Mouse (Mus musculus): ENCODE measurements around the gene Aldh4a1. TPM values are rescaled to one million over a fixed set of nuclear protein-coding genes. Genes with fewer than 3 reads are reported as not detected.

Aldh4a1 gene
- polyA plus RNA-seq (2012; ENCODE audit: low replicate concordance), result 17.7 and 24.3 TPM in 2 replicates

DNA sequence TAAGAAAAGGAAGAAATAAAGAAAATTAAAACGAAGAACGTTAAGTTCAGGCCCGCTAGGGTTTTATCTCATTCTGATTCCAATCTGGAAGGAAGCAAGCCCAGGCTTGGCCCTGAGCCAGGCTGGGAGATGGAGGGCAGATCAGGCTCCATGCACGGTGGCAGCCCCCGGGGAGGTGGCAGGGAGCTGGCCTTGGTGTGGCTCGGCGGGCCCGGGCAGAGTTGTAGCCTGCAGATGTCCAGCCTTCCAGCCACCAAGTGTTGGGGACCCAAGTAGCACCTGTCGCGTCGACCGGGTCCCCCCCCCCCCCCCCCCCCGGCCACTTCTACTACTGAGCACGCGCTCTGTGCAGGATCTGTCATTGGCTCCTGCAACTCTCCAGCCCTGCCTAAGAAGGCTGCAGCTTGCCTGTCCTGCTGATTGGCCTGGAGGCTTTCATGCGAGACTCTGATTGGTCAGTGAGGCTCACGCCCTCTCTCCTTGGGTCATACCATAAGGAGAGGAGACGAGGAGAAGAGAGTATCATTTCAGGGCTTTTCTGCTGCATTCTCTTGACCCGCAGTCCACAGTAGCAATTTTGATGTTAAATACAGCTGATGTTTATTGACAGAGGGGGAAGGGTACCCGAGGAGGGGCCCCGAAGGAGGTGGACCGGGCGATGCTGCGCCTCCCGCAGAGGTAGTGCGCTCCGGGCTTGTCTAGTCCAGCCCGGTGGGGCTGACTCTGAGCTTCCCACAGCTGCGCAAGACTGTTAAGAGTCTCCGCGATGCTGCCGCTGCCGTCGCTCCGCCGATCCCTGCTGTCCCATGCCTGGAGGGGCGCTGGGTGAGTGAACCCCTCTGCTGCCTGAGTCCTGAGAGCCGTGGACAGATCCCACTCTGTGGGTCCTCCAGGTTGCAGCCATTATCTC lies at the start of gene Aldh4a1:
Aldh4a1 (plus strand) TSS at position 494 of the 910 bp plus-strand sequence.

DNA sequence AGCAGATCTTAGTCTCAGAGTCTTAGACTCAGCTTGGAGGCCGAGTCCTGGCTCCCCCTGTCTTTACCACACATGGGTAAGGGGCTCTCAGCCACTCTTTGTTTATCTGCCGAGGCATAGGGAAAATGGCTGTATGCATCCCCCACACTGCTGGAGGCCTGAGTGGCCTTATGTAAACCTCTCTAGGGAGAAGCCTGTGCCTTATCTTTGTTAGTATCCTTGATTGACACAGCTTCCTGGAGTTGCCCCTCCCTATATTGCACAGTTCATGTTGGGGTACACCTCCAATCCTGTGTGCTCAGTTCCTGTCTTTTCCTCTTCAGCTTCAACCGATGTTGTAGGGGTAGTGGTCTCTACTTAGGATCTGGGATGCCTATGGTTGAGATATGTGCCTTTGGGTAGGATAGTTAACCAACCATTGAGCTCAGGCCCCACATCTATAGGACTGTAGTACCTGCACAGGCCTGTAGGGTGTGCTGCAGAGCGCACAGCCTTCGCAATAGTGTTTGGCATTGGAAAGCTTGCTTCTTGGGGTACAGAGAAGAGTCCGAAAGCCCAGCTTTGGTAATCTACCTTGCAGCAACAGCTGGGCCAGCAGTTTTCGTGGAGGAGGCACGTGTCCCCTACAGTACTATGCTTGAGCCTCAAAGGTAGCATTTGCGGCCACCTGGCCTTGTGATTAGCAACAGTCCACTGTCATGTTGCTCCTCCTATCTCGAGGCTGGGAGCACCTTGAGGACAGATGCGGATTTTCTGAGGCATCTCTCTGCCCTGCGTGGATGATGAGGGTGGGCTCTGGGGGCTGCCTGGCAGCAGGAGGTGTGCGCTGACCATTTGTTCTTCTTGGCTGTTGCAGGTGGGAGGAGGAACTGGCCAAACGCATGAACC lies 20.1 kb upstream of the Aldh4a1 start, which contains the start of gene Gm21969:
Gm21969 (plus strand) TSS at position 830 of the 888 bp plus-strand sequence.

DNA sequence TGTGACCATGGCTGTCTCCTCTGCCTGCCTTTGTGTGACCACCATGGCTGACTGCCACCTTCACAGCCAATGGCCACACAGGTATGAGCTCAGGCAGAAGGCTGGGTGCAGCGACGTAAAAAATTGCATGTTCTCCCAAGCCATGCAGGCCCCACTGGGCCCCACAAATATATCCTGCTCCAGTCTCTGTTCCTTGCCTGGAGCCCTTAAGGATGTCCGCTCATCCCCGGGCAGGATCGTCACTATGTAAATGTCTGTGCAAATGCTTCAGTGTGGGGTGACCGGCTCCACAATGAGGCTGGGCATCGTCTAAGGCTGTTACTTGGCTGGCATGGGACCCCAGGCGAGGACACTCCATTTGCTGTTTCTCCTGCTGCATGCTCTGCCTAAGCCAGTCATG lies 30.6 kb downstream of the Aldh4a1 start, which contains the start of gene Tas1r2:
Tas1r2 (plus strand) TSS at position 301 of the 400 bp plus-strand sequence.

Other genes starting within 250 kb of the Aldh4a1 start
- gene Iffo2, start 92.3 kb upstream of the Aldh4a1 start, polyA plus RNA-seq (2012; ENCODE audit: low replicate concordance), result 1.1 and 1.4 TPM in 2 replicates
- not detected in 2 replicates for gene Gm21969, start 19.7 kb upstream of the Aldh4a1 start, polyA plus RNA-seq (2012; ENCODE audit: low replicate concordance)
- not detected in 2 replicates for gene Tas1r2, start 30.7 kb downstream of the Aldh4a1 start, polyA plus RNA-seq (2012; ENCODE audit: low replicate concordance)
- gene Pax7, start 210.7 kb downstream of the Aldh4a1 start, polyA plus RNA-seq (2012; ENCODE audit: low replicate concordance), result 0.07 TPM in 1 of 2 replicates, not detected in the other

Data from leukemia stem cell, adult 10-12 weeks (primary cell).